Mouse (Mus musculus) liver, adult (tissue): ENCODE data around the gene Kcnk4.

Experiments used
- GATA4 ChIP-seq: IDR thresholded peaks from 2 replicates; pipeline ENCODE4 v1.6.1; 2014; ENCODE audit warnings: mild to moderate bottlenecking, low read length; ENCODE audit not compliant: insufficient replicate concordance

Kcnk4 gene

GRCm38 (mm10) chr19:6899641-6900040 is 34.7 kb downstream of the Kcnk4 start:
- TF ChIP-seq GATA4 = no peak

- no peak for TF ChIP-seq GATA4
Measured at GRCm38 (mm10) chr19:6893731-6894451, 40.4 kb downstream of the Kcnk4 start.

- TF ChIP-seq GATA4 = no peak
Measured at GRCm38 (mm10) chr19:6892512-6892911, 41.8 kb downstream of the Kcnk4 start.

- TF ChIP-seq GATA4 = no peak
Measured at GRCm38 (mm10) chr19:6877965-6878364, 56.4 kb downstream of the Kcnk4 start.

- TF ChIP-seq GATA4 = no peak
Measured at GRCm38 (mm10) chr19:6876799-6877198, 57.5 kb downstream of the Kcnk4 start.

GRCm38 (mm10) chr19:6875834-6876233 is 58.5 kb downstream of the Kcnk4 start:
- TF ChIP-seq GATA4 = no peak

- TF ChIP-seq GATA4 = no peak
Measured at GRCm38 (mm10) chr19:6874257-6874656, 60.1 kb downstream of the Kcnk4 start.
